Mouse (Mus musculus) left cerebral cortex, adult 11 months (tissue): ENCODE measurements at regions not wholly inside any gene's neighbourhood (a gene's known extent, or its start where the extent isn't known, plus 50 kb on each side); places are given as distances from the start of the nearest gene placed in this dataset.

Experiments used
- DNase-seq: peaks from one replicate; pipeline ENCODE4 v3.0.0; 2022; ENCODE audit warnings: low spot score

- DNase-seq, result no peak
Observed at GRCm38 (mm10) chr15:70920138-70920537, 2914.2 kb upstream of the Gm6569 start.

DNA sequence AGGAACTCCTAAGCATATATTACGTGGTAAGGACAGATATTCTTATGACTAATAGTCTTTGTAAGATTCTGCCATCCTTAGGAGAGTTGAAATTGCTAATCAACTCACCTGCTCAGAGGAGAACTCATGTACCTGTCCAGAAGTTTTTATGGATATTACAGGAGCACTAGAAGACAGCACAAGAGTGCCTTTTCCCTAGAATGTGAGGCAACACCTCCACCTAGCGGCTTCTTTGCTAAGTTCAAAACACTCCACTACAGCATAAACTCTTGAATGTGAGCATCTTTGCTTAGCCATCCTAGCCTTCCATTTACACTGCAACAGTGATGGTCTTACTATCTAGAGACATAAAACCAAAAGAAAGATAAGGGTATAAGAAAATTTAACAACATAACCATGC lies 2913.5 kb upstream of the Gm6569 start:
- peak; percentile 15 for DNase-seq
